Mouse (Mus musculus) stomach, embryonic 15.5 days (tissue): ENCODE data around the gene Acnat2. TPM values are rescaled to one million over a fixed set of nuclear protein-coding genes. Genes with fewer than 3 reads are reported as not detected.
"Not testable (repeated sequence)": the region's sequence is repeated elsewhere in the genome, so short reads cannot be mapped to it uniquely, and the experiment has no call there.

Experiments
- ATAC-seq: fragments of 200-750 bp; cut with Nextera tagmentation; 2 replicates; pipeline ENCODE4 v1.8.0; 2017; ENCODE audit warnings: low read depth, moderate number of reproducible peaks, moderate TSS enrichment; ENCODE audit not compliant: insufficient read depth, low FRiP score
- H3K27ac ChIP-seq: fragments of 300-500 bp; sonication (generic); 2 replicates; pipeline ENCODE4 v1.5.1; 2015; ENCODE audit warnings: mild to moderate bottlenecking, inconsistent platforms
- H3K27me3 ChIP-seq: fragments of 300-500 bp; sonication (generic); replicated peaks from 2 replicates; pipeline ENCODE4 v1.6.1; 2015; ENCODE audit warnings: inconsistent platforms
- H3K36me3 ChIP-seq: fragments of 300-500 bp; sonication (generic); 2 replicates; pipeline ENCODE4 v1.6.1; 2015; ENCODE audit warnings: inconsistent platforms
- H3K4me1 ChIP-seq: fragments of 300-500 bp; sonication (generic); 2 replicates; pipeline ENCODE4 v1.6.1; 2015; ENCODE audit warnings: inconsistent platforms
- H3K4me2 ChIP-seq: fragments of 300-500 bp; sonication (generic); 2 replicates; pipeline ENCODE4 v1.6.1; 2015; ENCODE audit warnings: mild to moderate bottlenecking, inconsistent platforms
- H3K4me3 ChIP-seq: fragments of 300-500 bp; sonication (generic); replicated peaks from 2 replicates; pipeline ENCODE4 v1.5.1; 2015; ENCODE audit warnings: inconsistent platforms
- H3K9ac ChIP-seq: fragments of 300-500 bp; sonication (generic); 2 replicates; pipeline ENCODE4 v1.6.1; 2015; ENCODE audit warnings: inconsistent platforms
- H3K9me3 ChIP-seq: fragments of 300-500 bp; sonication (generic); 2 replicates; pipeline ENCODE4 v1.6.1; 2016; ENCODE audit warnings: inconsistent platforms
- WGBS: fragments of 180-500 bp; shearing (Covaris S2); methylation state at CpG from one replicate; pipeline ENCODE4 v1.1.7; 2015; 5-methylcytosine and 5-hydroxymethylcytosine counted together
- polyA plus RNA-seq: library from polyadenylated mRNA; unstranded; fragments of >200 nt; fragmentation: Nextera tagmentation; extraction: Ambion mirVana; gene quantifications from 2 replicates; pipeline ENCODE4 v1.2.1, GENCODE M21; 2015

The Acnat2 gene
- polyA plus RNA-seq, 1 experiment from 2014 or later: 0.23 TPM

DNA sequence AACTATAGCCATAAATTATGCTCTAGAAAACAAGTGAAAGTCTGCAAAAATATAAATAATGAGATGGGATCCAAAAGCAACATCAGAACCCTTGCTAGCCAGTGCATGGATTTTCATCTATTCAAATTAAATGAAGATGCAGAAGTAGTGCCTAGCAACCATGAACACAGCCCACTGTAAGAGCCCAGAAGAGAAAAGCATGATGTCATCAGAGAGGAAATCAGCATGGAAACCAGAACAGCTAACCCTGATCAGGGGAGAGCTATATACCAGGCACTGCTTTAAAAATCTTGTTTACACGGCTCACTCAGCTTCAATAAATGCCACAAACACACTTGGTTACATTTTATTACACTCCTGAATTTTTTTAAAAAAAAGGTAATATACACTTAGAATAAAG lies 60.0 kb downstream of the Acnat2 start:
- not testable (repeated sequence) for H3K4me3 ChIP-seq, ATAC-seq, H3K9ac ChIP-seq, H3K4me2 ChIP-seq, H3K27me3 ChIP-seq, H3K4me1 ChIP-seq, H3K27ac ChIP-seq, H3K9me3 ChIP-seq, H3K36me3 ChIP-seq
- 76% methylated on average over 1 of the region's 1 CpGs for WGBS

- H3K36me3 ChIP-seq, H3K4me2 ChIP-seq, H3K9me3 ChIP-seq, ATAC-seq, H3K27me3 ChIP-seq, H3K27ac ChIP-seq, H3K9ac ChIP-seq, H3K4me3 ChIP-seq, H3K4me1 ChIP-seq: not testable (repeated sequence)
- WGBS: 61% methylated on average over 3 of the region's 3 CpGs
Measured at GRCm38 (mm10) chr4:49340091-49340490, 67.9 kb downstream of the Acnat2 start.

GRCm38 (mm10) chr4:49337949-49338348 lies 70.0 kb downstream of the Acnat2 start:
- 76% methylated on average over 3 of the region's 4 CpGs for WGBS

More at GRCm38 (mm10) chr4:49337949-49338348, 70.0 kb downstream of the Acnat2 start:
- not testable (repeated sequence) for H3K36me3 ChIP-seq, H3K4me3 ChIP-seq, H3K9me3 ChIP-seq, H3K27me3 ChIP-seq, H3K4me2 ChIP-seq, ATAC-seq, H3K9ac ChIP-seq, H3K4me1 ChIP-seq, H3K27ac ChIP-seq

Other genes starting within 250 kb of the Acnat2 start
- gene Acnat1, start 65.8 kb upstream of the Acnat2 start, polyA plus RNA-seq: 1.7 and 2.3 TPM in 2 replicates
- gene Baat, start 98.4 kb upstream of the Acnat2 start, polyA plus RNA-seq: 0.09 and 0.24 TPM in 2 replicates
- 85.6 and 91.3 TPM in 2 replicates for gene Mrpl50, start 112.9 kb upstream of the Acnat2 start, polyA plus RNA-seq
- 6.0 and 7.0 TPM in 2 replicates for gene Zfp189, start 113.0 kb upstream of the Acnat2 start, polyA plus RNA-seq
- gene Aldob, start 141.4 kb upstream of the Acnat2 start, polyA plus RNA-seq: 77.3 and 88.5 TPM in 2 replicates
- gene Tmem246, start 189.7 kb upstream of the Acnat2 start, polyA plus RNA-seq: 26.7 and 29.2 TPM in 2 replicates
- gene Rnf20, start 223.9 kb upstream of the Acnat2 start, polyA plus RNA-seq: 34.6 and 36.8 TPM in 2 replicates